Mouse (Mus musculus): ENCODE measurements around the gene Hist2h2aa2. TPM values are rescaled to one million over a fixed set of nuclear protein-coding genes. Genes with fewer than 3 reads are reported as not detected.

Hist2h2aa2 gene
- total and polyA plus RNA-seq, 3 experiments = 18.4 to 11,232 TPM; not detected in 1

DNA sequence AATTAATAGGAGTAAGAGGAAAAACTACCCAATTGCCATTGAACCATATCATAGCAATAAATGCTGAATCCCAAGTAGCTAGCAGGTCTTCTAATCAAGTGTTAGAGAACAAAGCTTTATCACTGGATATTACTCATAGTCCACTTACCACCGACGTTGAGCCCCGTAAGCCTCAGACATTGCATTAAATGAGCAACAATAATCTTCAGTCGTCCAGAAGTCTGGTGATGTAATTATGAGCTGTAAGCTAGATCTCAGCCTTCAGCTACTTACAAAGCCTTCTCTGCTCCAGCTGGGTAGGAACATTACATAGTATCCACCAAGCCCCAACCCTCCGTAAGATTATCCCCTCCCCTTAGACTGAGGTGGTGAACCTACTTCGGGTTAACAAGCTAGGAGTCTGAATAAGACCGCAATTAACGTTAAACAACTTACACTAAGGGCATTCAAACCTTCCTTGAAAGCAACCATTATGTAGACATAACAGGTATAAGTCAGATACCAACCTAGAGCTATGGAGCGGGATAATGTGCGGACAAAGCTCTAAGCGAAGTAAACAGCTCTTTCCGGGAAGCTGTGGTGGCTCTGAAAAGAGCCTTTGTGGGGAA is 2.1 kb downstream of the Hist2h2aa2 start:
- peak overlapping the region; percentile 74 for H3K9ac ChIP-seq (ENCODE audit: control insufficient read depth, low read depth, low read length, poor library complexity, severe bottlenecking)
- H3K4me1 ChIP-seq (ENCODE audit: control insufficient read depth in 1 of 2, insufficient read depth in 2 of 2, low read length in 2 of 2) = peaks cover 0 to 27% of the 10 kb centered on the region in 2 experiments; a peak in 2 of 4 replicates

DNA sequence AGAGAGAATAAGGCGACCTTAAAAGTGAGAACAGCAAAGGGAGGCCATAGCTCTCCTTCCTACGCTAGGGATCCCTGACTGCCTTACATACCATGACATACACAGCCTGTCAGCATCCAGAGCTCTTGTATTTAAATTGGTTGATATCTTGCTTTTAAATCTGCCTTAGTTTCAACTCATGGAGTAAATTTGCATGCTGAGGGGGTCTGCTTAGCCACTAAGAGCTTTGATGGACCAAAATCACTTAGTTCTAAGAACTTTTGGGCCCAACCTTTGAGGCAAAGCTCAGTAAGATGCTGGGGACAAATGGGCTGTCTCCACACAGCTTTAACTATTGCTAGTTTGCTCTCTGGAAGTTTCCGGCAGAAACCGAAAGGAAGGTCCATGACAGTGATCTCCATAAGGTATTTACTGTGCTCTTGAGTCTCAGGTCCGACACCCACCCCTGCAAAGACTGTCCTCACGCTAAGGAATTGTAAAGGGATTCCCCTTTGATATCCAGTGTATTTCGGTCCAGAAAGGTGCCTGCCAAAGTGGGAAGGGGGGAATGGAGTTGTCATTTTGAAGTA is 2.7 kb downstream of the Hist2h2aa2 start:
- peak overlapping the region; percentile 74 for H3K9ac ChIP-seq (ENCODE audit: control insufficient read depth, low read depth, low read length, poor library complexity, severe bottlenecking)
- H3K27me3 ChIP-seq (ENCODE audit: control insufficient read depth in 1 of 2, insufficient read depth in 2 of 2, low read length in 2 of 2) = no peaks in the 10 kb centered on the region
- DNase-seq (ENCODE audit: low read depth, low spot score) = peak; percentile 92
- H3K9me3 ChIP-seq (replicated peaks; ENCODE audit: insufficient read depth, low read length) = no peaks in the 10 kb centered on the region
- peak overlapping the region; percentile 93 for H3K27ac ChIP-seq (ENCODE audit: control insufficient read depth, low read depth, low read length)
- peaks cover 0 to 25% of the 10 kb centered on the region in 2 experiments; a peak in 2 of 4 replicates for H3K36me3 ChIP-seq (ENCODE audit: control insufficient read depth in 1 of 2, insufficient read depth in 2 of 2, low read length in 2 of 2)
- TF ChIP-seq NRF1 (IDR thresholded peaks at IDR 0.05; ENCODE audit: insufficient read depth, low read depth, low read length, poor library complexity, severe bottlenecking) = no peak
- TF ChIP-seq TBP (IDR thresholded peaks at IDR 0.05; ENCODE audit: low read depth, low read length) = peak; percentile 54
- peak in 1 of 2 experiments; percentile 1; a peak in 1 of 4 replicates for TF ChIP-seq POLR2A (IDR thresholded peaks at IDR 0.05; ENCODE audit: control insufficient read depth in 1 of 2, insufficient read depth in 1 of 2, low read depth in 1 of 2, low read length in 2 of 2, poor library complexity in 1 of 2)
- TF ChIP-seq CTCF (IDR thresholded peaks at IDR 0.05 in 2 of 3, conservative IDR thresholded peaks at IDR 0.05 in 1 of 3; ENCODE audit: control insufficient read depth in 1 of 3, insufficient read depth in 1 of 3, low read depth in 2 of 3, low read length in 3 of 3, poor library complexity in 1 of 3, severe bottlenecking in 1 of 3) = peak in 1 of 3 experiments; percentile 12; a peak in 1 of 6 replicates
- TF ChIP-seq KAT2A (conservative IDR thresholded peaks at IDR 0.05; ENCODE audit: low read depth, low read length) = no peak
- peak overlapping the region; percentile 1 to 57 for H3K4me3 ChIP-seq (ENCODE audit: control insufficient read depth in 1 of 2, insufficient read depth in 1 of 2, low read depth in 2 of 2, low read length in 2 of 2)
- peaks cover 4% of the 10 kb centered on the region; the same call in 1 of the 2 replicates for H3K79me2 ChIP-seq (ENCODE audit: control insufficient read depth, insufficient read depth, low read length, poor library complexity)
- H3K4me1 ChIP-seq (ENCODE audit: control insufficient read depth in 1 of 2, insufficient read depth in 2 of 2, low read length in 2 of 2) = peaks cover 0 to 26% of the 10 kb centered on the region in 2 experiments; a peak in 2 of 4 replicates

More for the DNA sequence above, 2.1 kb downstream of the Hist2h2aa2 start:
- peak; percentile 98 for DNase-seq (ENCODE audit: low read depth, low spot score)
- peaks cover 4% of the 10 kb centered on the region; the same call in 1 of the 2 replicates for H3K79me2 ChIP-seq (ENCODE audit: control insufficient read depth, insufficient read depth, low read length, poor library complexity)
- H3K27me3 ChIP-seq (ENCODE audit: control insufficient read depth in 1 of 2, insufficient read depth in 2 of 2, low read length in 2 of 2) = no peaks in the 10 kb centered on the region
- peak overlapping the region; percentile 93 for H3K27ac ChIP-seq (ENCODE audit: control insufficient read depth, low read depth, low read length)
- no peaks in the 10 kb centered on the region for H3K9me3 ChIP-seq (replicated peaks; ENCODE audit: insufficient read depth, low read length)
- H3K36me3 ChIP-seq (ENCODE audit: control insufficient read depth in 1 of 2, insufficient read depth in 2 of 2, low read length in 2 of 2) = peaks cover 0 to 30% of the 10 kb centered on the region in 2 experiments; a peak in 2 of 4 replicates
- TF ChIP-seq JUND (IDR thresholded peaks at IDR 0.05; ENCODE audit: low read depth, low read length) (no peak), POLR2AphosphoS5 (IDR thresholded peaks at IDR 0.05; ENCODE audit: borderline replicate concordance, low read depth, low read length) (peak; percentile 99), HCFC1 (IDR thresholded peaks at IDR 0.05; ENCODE audit: low read depth, low read length) (no peak), MXI1 (IDR thresholded peaks at IDR 0.05; ENCODE audit: low read depth, low read length) (no peak), E2F4 (IDR thresholded peaks at IDR 0.05; ENCODE audit: borderline replicate concordance, low read depth, low read length) (no peak), POLR2A (IDR thresholded peaks at IDR 0.05; ENCODE audit: control insufficient read depth in 1 of 2, insufficient read depth in 1 of 2, low read depth in 1 of 2, low read length in 2 of 2, poor library complexity in 1 of 2) (peak in 1 of 2 experiments; percentile 83; a peak in 2 of 4 replicates)
- peak overlapping the region; percentile 1 to 57 for H3K4me3 ChIP-seq (ENCODE audit: control insufficient read depth in 1 of 2, insufficient read depth in 1 of 2, low read depth in 2 of 2, low read length in 2 of 2)

DNA sequence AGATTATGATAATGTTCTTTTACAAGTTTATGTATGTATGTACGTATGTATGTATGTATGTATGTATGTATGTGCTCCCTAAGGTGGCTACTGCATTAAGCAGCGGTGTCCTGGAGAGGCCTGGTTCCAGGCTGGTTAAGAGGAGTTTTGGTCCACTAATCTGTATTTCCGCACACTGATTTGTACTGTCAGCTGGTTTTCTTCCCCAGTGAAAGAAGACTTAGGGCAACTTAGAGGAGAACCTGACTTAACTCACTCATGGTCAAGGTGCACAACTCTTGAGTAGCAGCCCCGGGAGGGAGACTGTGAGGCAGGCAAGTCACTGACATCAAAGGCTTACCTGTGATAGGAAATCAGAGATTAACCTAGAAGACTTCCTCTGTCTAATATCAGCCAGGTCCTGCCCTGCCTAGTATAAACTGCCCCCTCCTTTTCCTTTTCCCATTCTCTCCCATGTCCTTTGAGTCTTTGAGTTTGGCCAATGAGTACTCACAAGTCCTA is 3.2 kb downstream of the Hist2h2aa2 start:
- no peak for TF ChIP-seq MYC (IDR thresholded peaks at IDR 0.05; ENCODE audit: low read depth, low read length)
- TF ChIP-seq JUND (IDR thresholded peaks at IDR 0.05; ENCODE audit: low read depth, low read length) = no peak
- no peak for TF ChIP-seq ETS1 (IDR thresholded peaks at IDR 0.05; ENCODE audit: low read depth, low read length)
- TF ChIP-seq NELFE (IDR thresholded peaks at IDR 0.05; ENCODE audit: low read depth, low read length) = no peak
- no peak for TF ChIP-seq MXI1 (IDR thresholded peaks at IDR 0.05; ENCODE audit: low read depth, low read length)
- no peak for TF ChIP-seq POLR2A (IDR thresholded peaks at IDR 0.05; ENCODE audit: control insufficient read depth in 1 of 2, insufficient read depth in 1 of 2, low read depth in 1 of 2, low read length in 2 of 2, poor library complexity in 1 of 2)
- no peak for TF ChIP-seq TBP (IDR thresholded peaks at IDR 0.05; ENCODE audit: low read depth, low read length)
- TF ChIP-seq RCOR1 (IDR thresholded peaks at IDR 0.05; ENCODE audit: low read depth, low read length) = no peak
- no peak for TF ChIP-seq ELF1 (IDR thresholded peaks at IDR 0.05; ENCODE audit: low read depth, low read length)
- no peak for TF ChIP-seq KAT2A (conservative IDR thresholded peaks at IDR 0.05; ENCODE audit: low read depth, low read length)
- no peak for TF ChIP-seq CTCF (IDR thresholded peaks at IDR 0.05 in 2 of 3, conservative IDR thresholded peaks at IDR 0.05 in 1 of 3; ENCODE audit: control insufficient read depth in 1 of 3, insufficient read depth in 1 of 3, low read depth in 2 of 3, low read length in 3 of 3, poor library complexity in 1 of 3, severe bottlenecking in 1 of 3)
- TF ChIP-seq ZNF384 (IDR thresholded peaks at IDR 0.05; ENCODE audit: low read depth, low read length) = no peak
- no peak for TF ChIP-seq POLR2AphosphoS5 (IDR thresholded peaks at IDR 0.05; ENCODE audit: borderline replicate concordance, low read depth, low read length)
- Histone ChIP-seq H3K79me2 (ENCODE audit: control insufficient read depth, insufficient read depth, low read length, poor library complexity) (peaks cover 4% of the 10 kb centered on the region; the same call in 1 of the 2 replicates), H3K9ac (ENCODE audit: control insufficient read depth, low read depth, low read length, poor library complexity, severe bottlenecking) (peak overlapping the region; percentile 74), H3K9me3 (replicated peaks; ENCODE audit: insufficient read depth, low read length) (no peaks in the 10 kb centered on the region), H3K36me3 (ENCODE audit: control insufficient read depth in 1 of 2, insufficient read depth in 2 of 2, low read length in 2 of 2) (peaks cover 0 to 23% of the 10 kb centered on the region in 2 experiments; a peak in 2 of 4 replicates), H3K4me1 (ENCODE audit: control insufficient read depth in 1 of 2, insufficient read depth in 2 of 2, low read length in 2 of 2) (peaks cover 0 to 23% of the 10 kb centered on the region in 2 experiments; a peak in 2 of 4 replicates), H3K4me3 (ENCODE audit: control insufficient read depth in 1 of 2, insufficient read depth in 1 of 2, low read depth in 2 of 2, low read length in 2 of 2) (peak overlapping the region; percentile 1 to 57), H3K27ac (ENCODE audit: control insufficient read depth, low read depth, low read length) (peak overlapping the region; percentile 93), H3K27me3 (ENCODE audit: control insufficient read depth in 1 of 2, insufficient read depth in 2 of 2, low read length in 2 of 2) (no peaks in the 10 kb centered on the region)
- DNase-seq (ENCODE audit: low read depth, low spot score) = no peak

Data from MEL (cell line).